Mouse (Mus musculus) intestine, embryonic 16.5 days (tissue): Measurements from ENCODE around the gene Kctd3. TPM values are rescaled to one million over a fixed set of nuclear protein-coding genes. Genes with fewer than 3 reads are reported as not detected.

Experiments used
- ATAC-seq: fragments of 200-750 bp; cut with Nextera tagmentation; 2 replicates; pipeline ENCODE4 v1.8.0; 2017; ENCODE audit warnings: moderate TSS enrichment, moderate library complexity
- H3K27ac ChIP-seq: fragments of 300-500 bp; sonication (generic); 2 replicates; pipeline ENCODE4 v1.5.1; 2014; ENCODE audit warnings: mild to moderate bottlenecking, low read length
- H3K27me3 ChIP-seq: fragments of 300-500 bp; sonication (generic); replicated peaks from 2 replicates; pipeline ENCODE4 v1.6.1; 2014; ENCODE audit warnings: low read length, control low read depth, mixed read lengths; ENCODE audit not compliant: control insufficient read depth, insufficient read depth
- H3K36me3 ChIP-seq: fragments of 300-500 bp; sonication (generic); 2 replicates; pipeline ENCODE4 v1.6.1; 2014; ENCODE audit warnings: low read length, control low read depth; ENCODE audit not compliant: control insufficient read depth, insufficient read depth
- H3K4me1 ChIP-seq: fragments of 300-500 bp; sonication (generic); 2 replicates; pipeline ENCODE4 v1.6.1; 2014; ENCODE audit warnings: low read length, control low read depth, mixed read lengths; ENCODE audit not compliant: control insufficient read depth, insufficient read depth
- H3K4me2 ChIP-seq: fragments of 300-500 bp; sonication (generic); 2 replicates; pipeline ENCODE4 v1.6.1; 2014; ENCODE audit warnings: low read depth, low read length, control low read depth
- H3K4me3 ChIP-seq: fragments of 300-500 bp; sonication (generic); 2 replicates; pipeline ENCODE4 v1.5.1; 2014; ENCODE audit warnings: mild to moderate bottlenecking, low read length
- H3K9ac ChIP-seq: fragments of 300-500 bp; sonication (generic); 2 replicates; pipeline ENCODE4 v1.6.1; 2014; ENCODE audit warnings: low read depth, low read length
- H3K9me3 ChIP-seq: fragments of 300-500 bp; sonication (generic); 2 replicates; pipeline ENCODE4 v1.6.1; 2016; ENCODE audit warnings: low read length, control low read depth; ENCODE audit not compliant: control insufficient read depth
- WGBS: fragments of 180-500 bp; shearing (Covaris S2); extraction: QIAGEN DNeasy Blood & Tissue Kit; methylation state at CpG from one replicate; pipeline ENCODE4 v1.1.7; 2014; 5-methylcytosine and 5-hydroxymethylcytosine counted together
- polyA plus RNA-seq: library from polyadenylated mRNA; unstranded; fragments of >200 nt; fragmentation: Nextera tagmentation; extraction: Ambion mirVana; gene quantifications from 2 replicates; pipeline ENCODE4 v1.2.1, GENCODE M21; 2015

The Kctd3 gene
- polyA plus RNA-seq, 1 experiment from 2014 or later = 17.9 TPM

DNA sequence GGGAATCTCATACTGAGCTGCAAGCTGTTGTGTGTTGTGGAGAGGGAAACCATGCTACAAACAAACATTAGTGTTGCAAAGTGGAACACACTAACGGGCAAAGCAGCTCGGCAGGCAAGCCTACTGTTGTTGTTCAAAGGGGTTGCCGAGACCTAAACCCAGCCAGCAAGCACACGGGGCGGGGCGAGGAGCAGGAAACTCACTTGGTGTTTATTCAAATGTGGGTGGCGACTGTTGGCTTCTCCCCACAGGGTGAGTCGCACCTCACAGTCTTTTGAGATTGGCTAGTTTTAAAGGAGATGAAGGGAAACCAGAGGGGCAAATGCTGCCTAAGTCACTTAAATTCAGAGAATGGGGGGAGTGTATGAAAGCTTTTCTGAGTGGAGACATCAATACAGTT is 62.3 kb downstream of the Kctd3 start:
- ATAC-seq = no peak
- no peaks in the 10 kb centered on the region for H3K36me3 ChIP-seq
- no peaks in the 10 kb centered on the region for H3K9me3 ChIP-seq
- H3K4me3 ChIP-seq = no peak overlapping the region
- H3K27me3 ChIP-seq = no peaks in the 10 kb centered on the region
- H3K4me1 ChIP-seq = no peaks in the 10 kb centered on the region; the same call in 1 of the 2 replicates
- H3K27ac ChIP-seq = no peak overlapping the region
- H3K4me2 ChIP-seq = no peak overlapping the region
- WGBS = 13% methylated on average over 8 of the region's 8 CpGs
- H3K9ac ChIP-seq = no peak overlapping the region

DNA sequence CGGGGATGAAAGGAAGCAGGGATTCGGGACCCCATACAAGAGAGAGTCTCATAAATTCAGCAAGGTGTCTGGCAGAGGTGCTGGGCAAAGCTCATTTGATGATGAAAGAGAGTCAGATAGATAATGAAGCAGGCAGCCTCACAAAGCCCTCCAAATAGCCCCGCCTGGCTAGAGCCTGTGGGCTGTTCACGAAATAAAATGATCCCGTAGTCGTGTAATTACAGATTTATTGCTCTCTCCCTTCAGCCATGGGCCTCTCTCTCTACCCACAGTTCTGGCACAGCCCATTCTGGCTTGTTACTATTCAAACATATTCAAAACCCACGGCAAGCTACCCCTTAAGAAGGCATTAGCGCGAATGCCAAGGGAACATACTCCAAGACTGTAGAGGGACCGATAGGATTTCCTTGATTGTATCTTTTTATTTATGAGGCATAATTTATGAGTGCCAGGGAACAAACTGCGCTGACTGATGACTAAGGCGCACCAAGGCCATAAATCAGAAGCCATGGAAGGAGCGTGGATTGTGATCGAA is 70.3 kb downstream of the Kctd3 start:
- no peak overlapping the region for H3K9ac ChIP-seq
- WGBS = 63% methylated on average over 14 of the region's 14 CpGs
- H3K36me3 ChIP-seq = no peaks in the 10 kb centered on the region
- no peak overlapping the region for H3K4me2 ChIP-seq
- H3K4me3 ChIP-seq = no peak overlapping the region
- no peaks in the 10 kb centered on the region for H3K9me3 ChIP-seq
- no peak for ATAC-seq
- H3K27ac ChIP-seq = no peak overlapping the region
- H3K4me1 ChIP-seq = no peaks in the 10 kb centered on the region
- H3K27me3 ChIP-seq = no peaks in the 10 kb centered on the region
